13 mouse cellular contexts compared by ENCODE assay signal in genomic region chr3:66081363-66081736, GRCm38 (mm10).
DNase-seq lines count a peak whose midpoint lies in the region; ATAC-seq and TF ChIP-seq lines count a peak whose summit lies in the region.
"Had no signal": no experiment of that assay in that cellular context is flagged by ENCODE, and none has a peak within 500 bp of the region (broad histone marks: within the 10 kb centered on the region; RNA-seq: fewer than 3 reads in every experiment).

No protein-coding gene starts in this region.

- WGBS in heart, embryonic 10.5 days: 68% methylated on average over 3 of the region's 3 CpGs
- WGBS in limb, embryonic 15.5 days: 15% methylated on average over 3 of the region's 3 CpGs
- WGBS in hindbrain, embryonic 12.5 days: 58% methylated on average over 3 of the region's 3 CpGs

- H3K4me1 ChIP-seq in heart, embryonic 10.5 days: no peaks in the 10 kb centered on the region
- H3K4me1 ChIP-seq in limb, embryonic 15.5 days: peaks cover 17% of the 10 kb centered on the region; the same call in 1 of the 2 replicates
- H3K4me1 ChIP-seq in hindbrain, embryonic 12.5 days: no peaks in the 10 kb centered on the region

- H3K27me3 ChIP-seq in heart, embryonic 10.5 days (ENCODE audit: insufficient read depth, poor library complexity, severe bottlenecking): no peaks in the 10 kb centered on the region
- H3K27me3 ChIP-seq in Patski: no peaks in the 10 kb centered on the region
- H3K27me3 ChIP-seq in limb, embryonic 15.5 days: no peaks in the 10 kb centered on the region
- no peaks in the 10 kb centered on the region for H3K27me3 ChIP-seq in hindbrain, embryonic 12.5 days
- H3K27me3 ChIP-seq: liver, embryonic 13.5 days; neural tube, embryonic 13.5 days had no signal

- no peaks in the 10 kb centered on the region for H3K9me3 ChIP-seq in heart, embryonic 10.5 days
- no peaks in the 10 kb centered on the region for H3K9me3 ChIP-seq in limb, embryonic 15.5 days
- H3K9me3 ChIP-seq in hindbrain, embryonic 12.5 days (replicated peaks): no peaks in the 10 kb centered on the region; the same call in 1 of the 2 replicates
- H3K9me3 ChIP-seq: liver, embryonic 13.5 days had no signal

- TF ChIP-seq CTCF in Patski (IDR thresholded peaks at IDR 0.05): no peak

- POLR2A ChIA-PET in Patski (lab: Charles Lee): interaction anchor here (0.7 to 1.3 kb wide), 3 partner anchors 16 to 1113 kb away, joined by 3 to 4 read pairs (median 3); no protein-coding TSS in a partner anchor

- no peaks in the 10 kb centered on the region for H3K36me3 ChIP-seq in heart, embryonic 10.5 days
- no peaks in the 10 kb centered on the region for H3K36me3 ChIP-seq in limb, embryonic 15.5 days
- no peaks in the 10 kb centered on the region for H3K36me3 ChIP-seq in hindbrain, embryonic 12.5 days
- H3K36me3 ChIP-seq: liver, embryonic 13.5 days had no signal

- in situ Hi-C loops in Patski (cut with MboI; ENCODE audit: low pct_unique_long_range_greater_than_20kb): no loop called here

- peak; percentile 77 for ATAC-seq in Patski
- 0 out of 2 replicates have a peak, but pooled peaks have one; percentile 48 for ATAC-seq in limb, embryonic 15.5 days (ENCODE audit: insufficient number of reproducible peaks, low FRiP score, low TSS enrichment, low read depth)
- no peak for ATAC-seq in hindbrain, embryonic 12.5 days (ENCODE audit: low FRiP score)
- ATAC-seq: hindbrain, postnatal 0 days had no signal

- no peak overlapping the region for H3K9ac ChIP-seq in limb, embryonic 15.5 days
- no peak overlapping the region for H3K9ac ChIP-seq in hindbrain, embryonic 12.5 days
- H3K9ac ChIP-seq: liver, embryonic 13.5 days; neural tube, embryonic 13.5 days had no signal

- H3K4me2 ChIP-seq in limb, embryonic 15.5 days: no peak overlapping the region
- H3K4me2 ChIP-seq in hindbrain, embryonic 12.5 days (replicated peaks): no peak overlapping the region
- H3K4me2 ChIP-seq: liver, embryonic 13.5 days; neural tube, embryonic 13.5 days had no signal

- H3K4me3 ChIP-seq in heart, embryonic 10.5 days: no peak overlapping the region
- H3K4me3 ChIP-seq in limb, embryonic 15.5 days: no peak overlapping the region
- no peak overlapping the region for H3K4me3 ChIP-seq in hindbrain, embryonic 12.5 days
- H3K4me3 ChIP-seq: liver, embryonic 13.5 days; neural tube, embryonic 13.5 days had no signal

- no peak overlapping the region for H3K27ac ChIP-seq in heart, embryonic 10.5 days
- H3K27ac ChIP-seq in limb, embryonic 15.5 days: no peak overlapping the region
- H3K27ac ChIP-seq in hindbrain, embryonic 12.5 days: no peak overlapping the region
- H3K27ac ChIP-seq: hindbrain, postnatal 0 days; liver, embryonic 13.5 days; neural tube, embryonic 13.5 days had no signal

- CTCF ChIA-PET in Patski (lab: Charles Lee): interaction anchor here (1.2 kb wide), 2 partner anchors 9 to 29 kb away, joined by 3 read pairs; no protein-coding TSS in a partner anchor

- DNase-seq in heart, adult 11 months: peak; percentile 29
- no peak for DNase-seq in heart, embryonic 10.5 days (ENCODE audit: low spot score)
- DNase-seq in 416B (ENCODE audit: low read depth): peak; percentile 2
- peak; percentile 96 for DNase-seq in Patski (ENCODE audit: low read depth, low spot score)
- DNase-seq in cerebellum, adult 9-10 months: no peak
- DNase-seq: cerebellum, postnatal 10 days; kidney, adult 18-20 months; kidney, postnatal 14 days; liver, embryonic 13.5 days had no signal

Comparison
In these comparisons a context has a peak if more than half of its experiments do, and no peak if none do; other contexts are left out.
1. DNase-seq: peak in heart, adult 11 months (single experiment), 416B (single experiment) and Patski (single experiment); none in heart, embryonic 10.5 days (single experiment) and cerebellum, adult 9-10 months (single experiment).